Mouse (Mus musculus) myocyte (in vitro differentiated cells): ENCODE data around the gene Wrnip1.

ENCODE experiments used
- CEBPB ChIP-seq: IDR thresholded peaks from 2 replicates; pipeline ENCODE4 v1.6.1; 2011; ENCODE audit warnings: mild to moderate bottlenecking, moderate library complexity; ENCODE audit not compliant: poor library complexity, insufficient read depth, severe bottlenecking
- MYOG ChIP-seq, 3 experiments: IDR thresholded peaks; one replicate each; pipeline ENCODE4 v1.6.1; 2011; ENCODE audit warnings: control low read depth in 2 of 3, low read depth in 2 of 3, mild to moderate bottlenecking in 2 of 3; ENCODE audit not compliant: insufficient read length in 2 of 3, control insufficient read depth in 1 of 3, insufficient read depth in 1 of 3
- POLR2AphosphoS2 ChIP-seq: IDR thresholded peaks from one replicate; pipeline ENCODE4 v1.6.1; 2011; ENCODE audit warnings: low read depth, control low read depth; ENCODE audit not compliant: insufficient read length
- REST ChIP-seq: IDR thresholded peaks from one replicate; pipeline ENCODE4 v1.6.1; 2011; ENCODE audit warnings: mild to moderate bottlenecking, control low read depth, moderate library complexity; ENCODE audit not compliant: insufficient read depth, insufficient read length
- SRF ChIP-seq: IDR thresholded peaks from one replicate; pipeline ENCODE4 v1.6.1; 2011; ENCODE audit warnings: low read depth; ENCODE audit not compliant: control insufficient read depth, insufficient read length
- USF1 ChIP-seq: IDR thresholded peaks from one replicate; pipeline ENCODE4 v1.6.1; 2011; ENCODE audit warnings: low read depth, mild to moderate bottlenecking, control low read depth, moderate library complexity

- TF ChIP-seq SRF = no peak
- no peak for TF ChIP-seq USF1
- no peak for TF ChIP-seq REST
- TF ChIP-seq CEBPB = no peak
- TF ChIP-seq MYOG (IDR thresholded peaks at IDR 0.05; ENCODE audit: control insufficient read depth in 1 of 3, insufficient read depth in 1 of 3, insufficient read length in 2 of 3, low read depth in 2 of 3) = peak in 1 of 3 experiments; percentile 48
- no peak for TF ChIP-seq POLR2AphosphoS2
These were observed 37.4 kb upstream of the Wrnip1 start for GRCm38 (mm10) chr13:32764448-32764847.
